Mouse (Mus musculus) small intestine, adult 2 months (tissue): ENCODE data around the gene Actn4.

ENCODE experiments used
- CTCF ChIP-seq: fragments of 200-500 bp; IDR thresholded peaks from 2 replicates; pipeline ENCODE4 v1.5.1; 2012; ENCODE audit warnings: low read depth, mild to moderate bottlenecking, control low read depth, inconsistent platforms, low read length, moderate library complexity, mixed read lengths; ENCODE audit not compliant: insufficient replicate concordance, insufficient read length; ENCODE audit errors: extremely low read depth
- POLR2A ChIP-seq: fragments of 200-500 bp; IDR thresholded peaks from 2 replicates; pipeline ENCODE4 v1.6.1; 2012; ENCODE audit warnings: low read depth, mild to moderate bottlenecking, control low read depth, inconsistent platforms, low read length, moderate library complexity

- TF ChIP-seq CTCF (peak; percentile 43; the same call in 1 of the 2 replicates), POLR2A (no peak)
Observed at GRCm38 (mm10) chr7:28893643-28894265, 68.4 kb downstream of the Actn4 start.
